Comparison of ENCODE assay signal across 25 mouse cellular contexts in the genomic region with DNA sequence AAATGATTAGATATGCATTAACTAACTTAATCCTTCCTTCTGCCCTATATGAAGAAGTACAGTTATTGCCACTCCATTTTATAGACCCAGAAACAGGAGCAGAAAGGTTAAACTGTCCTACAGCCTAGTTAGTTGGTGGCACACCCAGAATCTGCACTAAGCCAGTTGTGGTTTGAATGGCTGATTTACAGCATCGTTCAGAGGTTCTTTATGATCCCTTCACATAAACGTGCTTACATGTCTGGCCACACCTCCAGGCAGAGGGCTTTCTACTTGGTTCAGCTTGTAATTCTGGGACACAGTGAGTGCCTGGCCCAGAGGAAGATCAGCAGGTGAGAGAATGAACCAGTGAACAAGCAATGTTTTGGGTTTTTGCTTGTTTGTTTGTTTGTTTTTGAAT.
"Had no signal": no experiment of that assay in that cellular context is flagged by ENCODE, and none has a peak within 500 bp of the region (broad histone marks: within the 10 kb centered on the region; RNA-seq: fewer than 3 reads in every experiment).

No protein-coding gene starts in this region.

- H3K4me1 ChIP-seq: heart, embryonic 13.5 days; heart, embryonic 15.5 days; hindbrain, embryonic 13.5 days; hindbrain, embryonic 15.5 days; limb, embryonic 10.5 days; limb, embryonic 12.5 days had no signal

- ATAC-seq: hindbrain, postnatal 0 days; liver, embryonic 12.5 days had no signal

- H3K9me3 ChIP-seq: heart, embryonic 13.5 days; heart, embryonic 15.5 days; hindbrain, embryonic 13.5 days; hindbrain, embryonic 15.5 days; kidney, embryonic 15.5 days; limb, embryonic 10.5 days; limb, embryonic 12.5 days; liver, embryonic 12.5 days had no signal

- H3K36me3 ChIP-seq: heart, embryonic 13.5 days; heart, embryonic 15.5 days; hindbrain, embryonic 13.5 days; hindbrain, embryonic 15.5 days; kidney, embryonic 15.5 days; limb, embryonic 10.5 days; limb, embryonic 12.5 days; liver, embryonic 12.5 days had no signal

- H3K4me2 ChIP-seq: heart, embryonic 11.5 days; heart, embryonic 13.5 days; heart, embryonic 15.5 days; hindbrain, embryonic 13.5 days; hindbrain, embryonic 15.5 days; kidney, embryonic 15.5 days; limb, embryonic 12.5 days; liver, embryonic 12.5 days had no signal

- DNase-seq: gastrocnemius, postnatal 14 days; gastrocnemius, postnatal 36 days; heart, adult 11 months; heart, adult 2 months; heart, postnatal 14 days; heart, postnatal 36 days; kidney, adult 11 months; kidney, adult 2 months; kidney, adult 9 months; kidney, postnatal 14 days; kidney, postnatal 36 days had no signal

- H3K4me3 ChIP-seq: heart, adult 2 months; heart, embryonic 13.5 days; heart, embryonic 15.5 days; hindbrain, embryonic 13.5 days; hindbrain, embryonic 15.5 days; kidney, embryonic 15.5 days; layer of hippocampus, adult 2 months; left cerebral cortex, adult 2 months; limb, embryonic 10.5 days; limb, embryonic 12.5 days; liver, embryonic 12.5 days had no signal

- H3K27ac ChIP-seq: heart, adult 2 months; heart, embryonic 13.5 days; heart, embryonic 15.5 days; hindbrain, embryonic 13.5 days; hindbrain, embryonic 15.5 days; hindbrain, postnatal 0 days; kidney, embryonic 15.5 days; kidney, postnatal 0 days; layer of hippocampus, adult 2 months; left cerebral cortex, adult 2 months; limb, embryonic 10.5 days; limb, embryonic 12.5 days; liver, embryonic 12.5 days; liver, embryonic 14.5 days had no signal

- H3K9ac ChIP-seq: heart, embryonic 13.5 days; heart, embryonic 15.5 days; hindbrain, embryonic 13.5 days; hindbrain, embryonic 15.5 days; kidney, embryonic 15.5 days; limb, embryonic 12.5 days; liver, embryonic 12.5 days; liver, embryonic 14.5 days had no signal

- H3K27me3 ChIP-seq: heart, embryonic 13.5 days; heart, embryonic 15.5 days; hindbrain, embryonic 13.5 days; hindbrain, embryonic 15.5 days; kidney, embryonic 15.5 days; limb, embryonic 12.5 days; liver, embryonic 12.5 days had no signal
